Mouse (Mus musculus) kidney, adult 2 months (tissue): ENCODE data around the gene Rps6kc1. TPM values are rescaled to one million over a fixed set of nuclear protein-coding genes. Genes with fewer than 3 reads are reported as not detected.

ENCODE experiments used
- DNase-seq: peaks from one replicate; pipeline ENCODE4 v3.0.0; 2021
- H3K27ac ChIP-seq: fragments of 200-500 bp; 2 replicates; pipeline ENCODE4 v1.5.1; 2012; ENCODE audit warnings: low read depth, low read length, control low read depth, inconsistent platforms; ENCODE audit not compliant: insufficient read depth
- H3K27me3 ChIP-seq: fragments of 200-500 bp; replicated peaks from 2 replicates; pipeline ENCODE4 v1.6.1; 2012; ENCODE audit warnings: mild to moderate bottlenecking, moderate library complexity, low read length, inconsistent platforms; ENCODE audit not compliant: control insufficient read depth, insufficient read depth
- H3K36me3 ChIP-seq: fragments of 200-500 bp; 2 replicates; pipeline ENCODE4 v1.6.1; 2012; ENCODE audit warnings: mild to moderate bottlenecking, moderate library complexity, low read length, inconsistent platforms; ENCODE audit not compliant: control insufficient read depth, insufficient read depth
- H3K4me1 ChIP-seq: fragments of 200-500 bp; 2 replicates; pipeline ENCODE4 v1.6.1; 2011; ENCODE audit warnings: low read length; ENCODE audit not compliant: control insufficient read depth, insufficient read depth
- H3K4me3 ChIP-seq: fragments of 200-500 bp; 2 replicates; pipeline ENCODE4 v1.5.1; 2011; ENCODE audit warnings: mild to moderate bottlenecking, low read depth, low read length, control low read depth; ENCODE audit not compliant: insufficient read depth
- CTCF ChIP-seq: fragments of 200-500 bp; conservative IDR thresholded peaks from 2 replicates; pipeline ENCODE4 v1.5.1; 2011; ENCODE audit warnings: low read depth, mild to moderate bottlenecking, control low read depth, low read length, moderate library complexity, mixed read lengths; ENCODE audit not compliant: insufficient read depth, insufficient read length
- POLR2A ChIP-seq: fragments of 200-500 bp; IDR thresholded peaks from one replicate; pipeline ENCODE4 v1.6.1; 2011; ENCODE audit warnings: low read depth, low read length, control low read depth
- WGBS: fragments of 180-500 bp; shearing (Covaris S2); methylation state at CpG from one replicate; pipeline ENCODE4 v1.1.7; 2018; 5-methylcytosine and 5-hydroxymethylcytosine counted together
- polyA plus RNA-seq: library from polyadenylated mRNA; depleted of rRNA; stranded (reverse); fragments of >200 nt; gene quantifications from 2 replicates; pipeline ENCODE4 v1.2.3, GENCODE M21; 2012

The Rps6kc1 gene
- polyA plus RNA-seq, 1 experiment, result 8.3 TPM

GRCm38 (mm10) chr1:190919725-190920469 is 8.3 kb upstream of the Rps6kc1 start:
- no peak for TF ChIP-seq POLR2A
- no peak for TF ChIP-seq CTCF
- Histone ChIP-seq H3K4me3 (no peak overlapping the region), H3K27ac (no peak overlapping the region), H3K36me3 (no peaks in the 10 kb centered on the region), H3K4me1 (no peaks in the 10 kb centered on the region), H3K27me3 (no peaks in the 10 kb centered on the region)
- 66% methylated on average over 8 of the region's 8 CpGs for WGBS
- DNase-seq, result no peak

GRCm38 (mm10) chr1:190918938-190919337 is 7.4 kb upstream of the Rps6kc1 start:
- WGBS, result 55% methylated on average over 7 of the region's 7 CpGs
- H3K27ac ChIP-seq, result no peak overlapping the region
- H3K36me3 ChIP-seq, result no peaks in the 10 kb centered on the region
- H3K27me3 ChIP-seq, result no peaks in the 10 kb centered on the region
- no peak overlapping the region for H3K4me3 ChIP-seq
- TF ChIP-seq POLR2A (no peak), CTCF (no peak)
- DNase-seq, result no peak
- no peaks in the 10 kb centered on the region for H3K4me1 ChIP-seq

- no peak overlapping the region for H3K27ac ChIP-seq
- no peaks in the 10 kb centered on the region; the same call in 1 of the 2 replicates for H3K4me1 ChIP-seq
- DNase-seq, result no peak
- no peak for TF ChIP-seq CTCF
- TF ChIP-seq POLR2A, result no peak
- no peak overlapping the region for H3K4me3 ChIP-seq
- no peaks in the 10 kb centered on the region for H3K27me3 ChIP-seq
- H3K36me3 ChIP-seq, result no peaks in the 10 kb centered on the region
- 42% methylated on average over 1 of the region's 1 CpGs for WGBS
Measured at GRCm38 (mm10) chr1:190912623-190913022, 1.1 kb upstream of the Rps6kc1 start.

- DNase-seq, result no peak
- WGBS, result 66% methylated on average over 6 of the region's 6 CpGs
- Histone ChIP-seq H3K4me3 (peak overlapping the region; percentile 79), H3K27me3 (no peaks in the 10 kb centered on the region), H3K36me3 (no peaks in the 10 kb centered on the region), H3K27ac (no peak overlapping the region), H3K4me1 (no peaks in the 10 kb centered on the region; the same call in 1 of the 2 replicates)
- no peak for TF ChIP-seq POLR2A
- TF ChIP-seq CTCF, result no peak
Measured at GRCm38 (mm10) chr1:190910836-190911235, 734 bp downstream of the Rps6kc1 start.

GRCm38 (mm10) chr1:190904714-190905113 is 6.9 kb downstream of the Rps6kc1 start:
- 85% methylated on average over 16 of the region's 16 CpGs for WGBS
- no peak for TF ChIP-seq POLR2A
- no peak for TF ChIP-seq CTCF
- H3K27ac ChIP-seq, result no peak overlapping the region

GRCm38 (mm10) chr1:190904136-190904535 is 7.4 kb downstream of the Rps6kc1 start:
- no peaks in the 10 kb centered on the region for H3K36me3 ChIP-seq
- H3K4me3 ChIP-seq, result no peak overlapping the region
- TF ChIP-seq CTCF (no peak), POLR2A (no peak)
- no peak for DNase-seq
- 96% methylated on average over 3 of the region's 3 CpGs for WGBS
- no peaks in the 10 kb centered on the region for H3K4me1 ChIP-seq
- H3K27ac ChIP-seq, result no peak overlapping the region
- H3K27me3 ChIP-seq, result no peaks in the 10 kb centered on the region

More at GRCm38 (mm10) chr1:190904714-190905113, 6.9 kb downstream of the Rps6kc1 start:
- H3K4me1 ChIP-seq, result no peaks in the 10 kb centered on the region
- H3K4me3 ChIP-seq, result no peak overlapping the region
- no peaks in the 10 kb centered on the region for H3K27me3 ChIP-seq
- DNase-seq, result no peak
- H3K36me3 ChIP-seq, result no peaks in the 10 kb centered on the region

GRCm38 (mm10) chr1:190901082-190901481 is 10.5 kb downstream of the Rps6kc1 start:
- no peaks in the 10 kb centered on the region for H3K36me3 ChIP-seq
- no peaks in the 10 kb centered on the region for H3K4me1 ChIP-seq
- H3K27ac ChIP-seq, result no peak overlapping the region
- no peaks in the 10 kb centered on the region for H3K27me3 ChIP-seq
- 82% methylated on average over 2 of the region's 2 CpGs for WGBS
- no peak overlapping the region for H3K4me3 ChIP-seq
- DNase-seq, result no peak
- TF ChIP-seq POLR2A (no peak), CTCF (no peak)
